In genomic region chr6:61387046-61387445, GRCm38 (mm10) we compare ENCODE assay signal across 19 mouse cellular contexts.
DNase-seq lines count a peak whose midpoint lies in the region; ATAC-seq and TF ChIP-seq lines count a peak whose summit lies in the region.
"Had no signal": no experiment of that assay in that cellular context is flagged by ENCODE, and none has a peak within 500 bp of the region (broad histone marks: within the 10 kb centered on the region; RNA-seq: fewer than 3 reads in every experiment).

No protein-coding gene starts in this region.

- H3K27me3 ChIP-seq in cerebellum, adult 2 months (ENCODE audit: control insufficient read depth, insufficient read depth, low read length): no peaks in the 10 kb centered on the region
- H3K27me3 ChIP-seq in hindbrain, embryonic 16.5 days (replicated peaks; ENCODE audit: control insufficient read depth, insufficient read depth, low read length): no peaks in the 10 kb centered on the region
- H3K27me3 ChIP-seq in hindbrain, embryonic 11.5 days (ENCODE audit: control insufficient read depth, insufficient read depth, low read length): no peaks in the 10 kb centered on the region
- no peaks in the 10 kb centered on the region for H3K27me3 ChIP-seq in midbrain, postnatal 0 days (ENCODE audit: insufficient read depth, low read length)
- no peaks in the 10 kb centered on the region for H3K27me3 ChIP-seq in midbrain, embryonic 16.5 days (ENCODE audit: control insufficient read depth, insufficient read depth, low read depth, low read length)
- H3K27me3 ChIP-seq: embryonic facial prominence, embryonic 12.5 days; heart, embryonic 12.5 days had no signal

- no peak overlapping the region for H3K9ac ChIP-seq in hindbrain, embryonic 16.5 days (ENCODE audit: low read depth, low read length)
- H3K9ac ChIP-seq in hindbrain, embryonic 11.5 days (ENCODE audit: low read depth, low read length): no peak overlapping the region
- no peak overlapping the region for H3K9ac ChIP-seq in midbrain, postnatal 0 days (replicated peaks; ENCODE audit: low read length, poor library complexity, severe bottlenecking)
- no peak overlapping the region for H3K9ac ChIP-seq in midbrain, embryonic 16.5 days (ENCODE audit: low read depth, low read length)
- H3K9ac ChIP-seq: embryonic facial prominence, embryonic 12.5 days; forebrain, postnatal 0 days; heart, embryonic 12.5 days; hindbrain, embryonic 14.5 days had no signal

- 0 out of 2 replicates have a peak, but pooled peaks have one; percentile 40 for ATAC-seq in hindbrain, embryonic 16.5 days
- ATAC-seq in hindbrain, embryonic 11.5 days (ENCODE audit: low FRiP score): no peak
- no peak for ATAC-seq in midbrain, postnatal 0 days (ENCODE audit: low FRiP score)
- no peak for ATAC-seq in midbrain, embryonic 16.5 days
- ATAC-seq: CD4-positive, CD25-positive, alpha-beta regulatory T cell, adult 4 months; forebrain, postnatal 0 days had no signal

- no peaks in the 10 kb centered on the region for H3K9me3 ChIP-seq in hindbrain, embryonic 16.5 days (ENCODE audit: control insufficient read depth, low read length)
- no peaks in the 10 kb centered on the region for H3K9me3 ChIP-seq in hindbrain, embryonic 11.5 days (ENCODE audit: control insufficient read depth, low read length)
- no peaks in the 10 kb centered on the region for H3K9me3 ChIP-seq in midbrain, postnatal 0 days (ENCODE audit: low read length)
- no peaks in the 10 kb centered on the region for H3K9me3 ChIP-seq in midbrain, embryonic 16.5 days (replicated peaks; ENCODE audit: control insufficient read depth, low read length, poor library complexity, severe bottlenecking)
- H3K9me3 ChIP-seq: embryonic facial prominence, embryonic 12.5 days; G1E; heart, embryonic 12.5 days had no signal

- no peak for TF ChIP-seq POLR2A in cerebellum, adult 2 months (IDR thresholded peaks at IDR 0.05; ENCODE audit: borderline replicate concordance, insufficient read depth, low read length)

- H3K27ac ChIP-seq in cerebellum, adult 2 months (ENCODE audit: insufficient read depth, low read length): no peak overlapping the region
- no peak overlapping the region for H3K27ac ChIP-seq in hindbrain, embryonic 16.5 days (ENCODE audit: low read depth, low read length)
- H3K27ac ChIP-seq in hindbrain, embryonic 11.5 days (ENCODE audit: low read depth, low read length): no peak overlapping the region
- no peak overlapping the region for H3K27ac ChIP-seq in midbrain, postnatal 0 days (ENCODE audit: low read depth, low read length)
- no peak overlapping the region for H3K27ac ChIP-seq in midbrain, embryonic 16.5 days (ENCODE audit: low read length)
- H3K27ac ChIP-seq: embryonic facial prominence, embryonic 12.5 days; hindbrain, embryonic 14.5 days had no signal

- no peak overlapping the region for H3K4me2 ChIP-seq in hindbrain, embryonic 16.5 days (ENCODE audit: low read length)
- H3K4me2 ChIP-seq in hindbrain, embryonic 11.5 days (replicated peaks; ENCODE audit: low read depth, low read length): no peak overlapping the region
- no peak overlapping the region for H3K4me2 ChIP-seq in midbrain, postnatal 0 days (ENCODE audit: low read depth, low read length, poor library complexity, severe bottlenecking)
- H3K4me2 ChIP-seq in midbrain, embryonic 16.5 days (ENCODE audit: low read length): no peak overlapping the region
- H3K4me2 ChIP-seq: embryonic facial prominence, embryonic 12.5 days; heart, embryonic 12.5 days; hindbrain, embryonic 14.5 days had no signal

- TF ChIP-seq CTCF in cerebellum, adult 2 months (IDR thresholded peaks at IDR 0.05; ENCODE audit: borderline replicate concordance, insufficient read depth, low read depth, low read length): no peak
- no peak for TF ChIP-seq CTCF in midbrain, postnatal 0 days (IDR thresholded peaks at IDR 0.05)

- no peaks in the 10 kb centered on the region; the same call in 1 of the 2 replicates for H3K4me1 ChIP-seq in cerebellum, adult 2 months (ENCODE audit: control insufficient read depth, insufficient read depth, low read length)
- H3K4me1 ChIP-seq in hindbrain, embryonic 16.5 days (ENCODE audit: control insufficient read depth, insufficient read depth, low read depth, low read length): no peaks in the 10 kb centered on the region; the same call in 1 of the 2 replicates
- no peaks in the 10 kb centered on the region for H3K4me1 ChIP-seq in hindbrain, embryonic 11.5 days (replicated peaks; ENCODE audit: control insufficient read depth, insufficient read depth, low read length)
- H3K4me1 ChIP-seq in midbrain, postnatal 0 days (ENCODE audit: insufficient read depth, low read length): 0 out of 2 replicates have a peak, but pooled peaks cover 4% of the 10 kb centered on the region
- H3K4me1 ChIP-seq in midbrain, embryonic 16.5 days (ENCODE audit: control insufficient read depth, insufficient read depth, low read length): 0 out of 2 replicates have a peak, but pooled peaks cover 3% of the 10 kb centered on the region
- H3K4me1 ChIP-seq: embryonic facial prominence, embryonic 12.5 days; heart, embryonic 12.5 days had no signal

- H3K36me3 ChIP-seq in hindbrain, embryonic 16.5 days (ENCODE audit: control insufficient read depth, insufficient read depth, low read length): no peaks in the 10 kb centered on the region
- H3K36me3 ChIP-seq in hindbrain, embryonic 11.5 days (ENCODE audit: control insufficient read depth, insufficient read depth, low read length): no peaks in the 10 kb centered on the region
- H3K36me3 ChIP-seq in midbrain, postnatal 0 days (ENCODE audit: insufficient read depth, low read length): no peaks in the 10 kb centered on the region
- H3K36me3 ChIP-seq in midbrain, embryonic 16.5 days (ENCODE audit: control insufficient read depth, insufficient read depth, low read length): no peaks in the 10 kb centered on the region
- H3K36me3 ChIP-seq: embryonic facial prominence, embryonic 12.5 days; G1E; heart, embryonic 12.5 days had no signal

- peak; percentile 40 to 58 for DNase-seq in cerebellum, postnatal 10 days
- DNase-seq in cerebellum, adult 2 months: no peak
- no peak for DNase-seq in hindbrain, embryonic 11.5 days (ENCODE audit: low spot score)
- DNase-seq in midbrain, postnatal 0 days (ENCODE audit: low spot score): peak; percentile 5
- DNase-seq in gastrocnemius, postnatal 36 days: no peak
- DNase-seq: adrenal gland, postnatal 10 days; B cell, adult 2 months; cerebellum, adult 11-12 months; cerebellum, postnatal 25 days; forebrain, postnatal 0 days; gastrocnemius, postnatal 14 days; kidney, adult 11 months had no signal

- no peak overlapping the region for H3K4me3 ChIP-seq in cerebellum, adult 2 months (replicated peaks; ENCODE audit: insufficient read depth, low read depth, low read length)
- H3K4me3 ChIP-seq in hindbrain, embryonic 16.5 days (ENCODE audit: low read length): no peak overlapping the region
- no peak overlapping the region for H3K4me3 ChIP-seq in hindbrain, embryonic 11.5 days (ENCODE audit: low read depth, low read length)
- H3K4me3 ChIP-seq in midbrain, postnatal 0 days (ENCODE audit: low read depth, low read length): no peak overlapping the region
- H3K4me3 ChIP-seq in midbrain, embryonic 16.5 days (ENCODE audit: low read depth, low read length): no peak overlapping the region
- H3K4me3 ChIP-seq: embryonic facial prominence, embryonic 12.5 days; heart, embryonic 12.5 days had no signal

- 82% methylated on average over 1 of the region's 1 CpGs for WGBS in cerebellum, adult 2 months
- 40% methylated on average over 1 of the region's 1 CpGs for WGBS in hindbrain, embryonic 16.5 days
- whole genome bisulfite sequencing in hindbrain, embryonic 11.5 days: 79% methylated on average over 1 of the region's 1 CpGs
- 73% methylated on average over 1 of the region's 1 CpGs for WGBS in midbrain, postnatal 0 days
- whole genome bisulfite sequencing in midbrain, embryonic 16.5 days: 73% methylated on average over 1 of the region's 1 CpGs

- intact Hi-C loops in gastrocnemius, postnatal 36 days (cut with DNase I): no loop called here

Comparison
In these comparisons a context has a peak if more than half of its experiments do, and no peak if none do; other contexts are left out.
1. DNase-seq: peak in cerebellum, postnatal 10 days (2 of 2) and midbrain, postnatal 0 days (single experiment); none in cerebellum, adult 2 months (0 of 2), hindbrain, embryonic 11.5 days (single experiment) and gastrocnemius, postnatal 36 days (0 of 2).